Mouse (Mus musculus) liver, embryonic 14.5 days (tissue): ENCODE data around the gene Ankrd33. TPM values are rescaled to one million over a fixed set of nuclear protein-coding genes. Genes with fewer than 3 reads are reported as not detected.

ENCODE experiments used
- ATAC-seq: fragments of 200-750 bp; cut with Nextera tagmentation; 2 replicates; pipeline ENCODE4 v1.8.0; 2017; ENCODE audit warnings: moderate number of reproducible peaks, mild to moderate bottlenecking, moderate library complexity; ENCODE audit not compliant: insufficient read depth
- DNase-seq, 3 experiments: peaks; one replicate each; pipeline ENCODE4 v3.0.0-alpha.2; 2012 to 2013; ENCODE audit warnings: low read depth in 3 of 3, low spot score in 3 of 3
- H3K27ac ChIP-seq: fragments of 300-500 bp; sonication (generic); 2 replicates; pipeline ENCODE4 v1.5.1; 2014; ENCODE audit warnings: moderate library complexity, mild to moderate bottlenecking, control low read depth, inconsistent platforms
- H3K27me3 ChIP-seq: fragments of 300-500 bp; sonication (generic); 2 replicates; pipeline ENCODE4 v1.6.1; 2014; ENCODE audit warnings: mild to moderate bottlenecking, low read length, moderate library complexity; ENCODE audit not compliant: control insufficient read depth, insufficient read depth
- H3K36me3 ChIP-seq: fragments of 300-500 bp; sonication (generic); replicated peaks from 2 replicates; pipeline ENCODE4 v1.6.1; 2014; ENCODE audit warnings: low read depth; ENCODE audit not compliant: control insufficient read depth, insufficient read depth
- H3K4me1 ChIP-seq, 2 experiments: fragments of 200-500 bp in 1 of 2; fragments of 300-500 bp in 1 of 2; sonication (generic) in 1 of 2; replicated peaks; 2 replicates each; pipeline ENCODE4 v1.6.1; 2012 to 2014; ENCODE audit warnings: antibody characterized with exemption in 1 of 2, inconsistent platforms in 1 of 2, low read length in 1 of 2; ENCODE audit not compliant: control insufficient read depth in 2 of 2, insufficient read depth in 2 of 2
- H3K4me2 ChIP-seq: fragments of 300-500 bp; sonication (generic); 2 replicates; pipeline ENCODE4 v1.6.1; 2014; ENCODE audit warnings: low read depth, mild to moderate bottlenecking, control low read depth, moderate library complexity
- H3K4me3 ChIP-seq, 2 experiments: fragments of 200-500 bp in 1 of 2; fragments of 300-500 bp in 1 of 2; sonication (generic) in 1 of 2; 2 replicates each; pipeline ENCODE4 v1.5.1; 2012 to 2014; ENCODE audit warnings: low read depth in 2 of 2, low read length in 2 of 2, mild to moderate bottlenecking in 2 of 2, control low read depth in 1 of 2, inconsistent platforms in 1 of 2, moderate library complexity in 1 of 2; ENCODE audit not compliant: insufficient read depth in 1 of 2
- H3K9ac ChIP-seq: fragments of 300-500 bp; sonication (generic); replicated peaks from 2 replicates; pipeline ENCODE4 v1.6.1; 2014; ENCODE audit warnings: mild to moderate bottlenecking, control low read depth, moderate library complexity
- H3K9me3 ChIP-seq: fragments of 300-500 bp; sonication (generic); 2 replicates; pipeline ENCODE4 v1.6.1; 2016; ENCODE audit warnings: low read length, mixed read lengths; ENCODE audit not compliant: control insufficient read depth
- CTCF ChIP-seq: IDR thresholded peaks from 2 replicates; pipeline ENCODE4 v1.5.1; 2016; ENCODE audit warnings: antibody characterized with exemption, low read depth, control low read depth
- EP300 ChIP-seq: IDR thresholded peaks from 2 replicates; pipeline ENCODE4 v1.6.1; 2016; ENCODE audit warnings: antibody characterized with exemption, low read depth
- whole genome bisulfite sequencing: fragments of 180-500 bp; shearing (Covaris S2); extraction: QIAGEN DNeasy Blood & Tissue Kit; methylation state at CpG from one replicate; pipeline ENCODE4 v1.1.7; 2014; ENCODE audit not compliant: insufficient replicate concordance; 5-methylcytosine and 5-hydroxymethylcytosine counted together
- polyA plus RNA-seq, 2 experiments: library from polyadenylated mRNA; depleted of rRNA in 1 of 2; stranded (reverse) in 1 of 2; unstranded in 1 of 2; fragments of >200 nt; fragmentation: Nextera tagmentation in 1 of 2; extraction: Ambion mirVana in 1 of 2; gene quantifications; 2 replicates each; pipeline versions ENCODE4 v1.2.1 to v1.2.3; 2012 to 2014

Gene Ankrd33
- polyA plus RNA-seq, 2 experiments: not detected

DNA sequence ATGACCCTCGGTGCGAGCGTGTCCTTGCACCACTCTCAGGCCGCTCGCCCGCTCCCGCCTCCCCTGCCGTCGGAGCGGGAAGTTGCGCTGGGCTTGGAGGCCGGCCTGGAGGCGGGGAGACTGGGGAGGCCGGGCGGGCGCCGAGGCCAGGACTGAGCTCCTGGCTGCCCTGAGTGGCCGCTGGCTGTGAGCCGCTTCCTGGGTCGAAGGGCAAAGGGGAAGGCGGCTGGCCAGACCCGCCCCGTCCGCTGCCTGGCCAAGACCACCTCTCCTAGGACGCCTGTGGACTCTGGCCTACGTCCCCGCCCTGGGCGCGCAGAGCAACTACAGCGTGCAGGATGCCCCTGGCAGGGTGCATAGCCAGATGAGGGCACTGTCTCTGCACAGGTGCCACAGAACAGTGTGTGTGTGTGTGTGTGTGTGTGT, 36.8 kb upstream of the Ankrd33 start:
- no peak overlapping the region for H3K9ac ChIP-seq
- peak overlapping the region; percentile 47 to 57 for H3K4me3 ChIP-seq
- ATAC-seq (peak; percentile 78), DNase-seq (peak in 2 of 3 experiments; percentile 26 to 39)
- no peaks in the 10 kb centered on the region for H3K36me3 ChIP-seq
- no peak overlapping the region for H3K27ac ChIP-seq
- 4% methylated on average over 26 of the region's 30 CpGs for WGBS
- peaks cover 0 to 2% of the 10 kb centered on the region in 2 experiments; a peak in 1 of 4 replicates for H3K4me1 ChIP-seq
- TF ChIP-seq EP300: no peak
- peak; percentile 24; the same call in 1 of the 2 replicates for TF ChIP-seq CTCF
- H3K27me3 ChIP-seq: peaks cover 38% of the 10 kb centered on the region
- H3K4me2 ChIP-seq: peak overlapping the region; percentile 31
- no peaks in the 10 kb centered on the region for H3K9me3 ChIP-seq

DNA sequence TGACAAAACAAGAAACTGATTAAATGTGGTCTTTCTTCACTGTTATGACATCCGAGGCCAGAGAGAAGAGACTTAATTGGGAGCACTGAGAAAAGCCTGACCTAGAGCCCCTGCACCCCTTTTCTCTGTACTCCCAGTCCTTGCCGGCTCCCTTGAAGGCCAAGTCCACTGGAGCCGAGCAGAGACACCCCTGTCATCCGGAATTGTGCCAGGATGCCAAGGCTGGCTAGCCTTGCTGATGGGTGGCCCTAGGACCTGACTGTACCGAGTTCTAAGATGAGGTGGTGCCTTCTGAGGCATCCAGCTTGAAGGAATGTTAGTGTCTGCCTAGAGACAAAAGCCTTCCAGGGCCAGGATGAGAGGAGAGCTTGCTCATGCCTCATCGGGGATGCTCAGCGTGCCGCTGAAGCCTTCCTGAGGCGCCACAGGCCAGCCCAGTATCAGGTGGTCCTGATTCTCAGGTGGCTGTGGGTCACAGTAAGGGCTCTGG, 35.5 kb upstream of the Ankrd33 start:
- peaks cover 38% of the 10 kb centered on the region for H3K27me3 ChIP-seq
- H3K9me3 ChIP-seq: no peaks in the 10 kb centered on the region
- no peak overlapping the region for H3K9ac ChIP-seq
- TF ChIP-seq CTCF (no peak), EP300 (no peak)
- H3K36me3 ChIP-seq: no peaks in the 10 kb centered on the region
- H3K4me1 ChIP-seq: peaks cover 0 to 2% of the 10 kb centered on the region in 2 experiments; a peak in 1 of 4 replicates
- no peak overlapping the region for H3K4me2 ChIP-seq
- no peak overlapping the region for H3K27ac ChIP-seq
- ATAC-seq (no peak), DNase-seq (no peak)
- no peak overlapping the region for H3K4me3 ChIP-seq
- 67% methylated on average over 9 of the region's 9 CpGs for WGBS

DNA sequence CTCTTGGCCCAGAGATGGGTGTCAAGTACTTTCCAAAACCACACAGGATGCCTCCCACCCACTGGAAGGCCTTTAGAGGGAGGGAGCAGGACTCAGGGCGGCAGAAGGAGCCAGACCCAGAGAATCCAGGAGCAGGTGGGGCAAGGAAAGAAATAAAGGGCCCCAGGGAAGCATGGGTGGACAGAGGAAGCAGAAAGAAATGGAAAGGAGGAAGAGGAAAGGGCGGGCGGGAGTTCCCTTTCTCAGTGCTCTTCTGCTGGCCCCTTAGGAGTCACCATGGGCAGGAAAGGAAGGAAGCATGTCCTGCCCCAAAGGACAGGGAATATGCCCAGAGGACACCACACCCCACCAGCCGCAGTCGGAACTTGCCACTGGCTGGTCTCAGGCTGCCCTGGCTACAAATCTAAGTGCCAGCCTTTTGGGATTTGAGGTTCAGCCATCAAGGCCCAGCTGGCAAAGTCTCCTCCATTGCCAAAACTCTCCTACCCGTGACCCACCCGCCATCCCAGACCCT, 34.5 kb upstream of the Ankrd33 start:
- H3K9ac ChIP-seq: no peak overlapping the region
- H3K4me2 ChIP-seq: no peak overlapping the region
- no peaks in the 10 kb centered on the region for H3K9me3 ChIP-seq
- no peak overlapping the region for H3K4me3 ChIP-seq
- H3K27me3 ChIP-seq: peaks cover 33% of the 10 kb centered on the region
- H3K27ac ChIP-seq: no peak overlapping the region
- DNase-seq: no peak
- no peak for ATAC-seq
- WGBS: 43% methylated on average over 7 of the region's 7 CpGs
- H3K4me1 ChIP-seq: peaks cover 0 to 2% of the 10 kb centered on the region in 2 experiments; a peak in 1 of 4 replicates
- no peaks in the 10 kb centered on the region for H3K36me3 ChIP-seq
- TF ChIP-seq EP300: no peak
- TF ChIP-seq CTCF: no peak

DNA sequence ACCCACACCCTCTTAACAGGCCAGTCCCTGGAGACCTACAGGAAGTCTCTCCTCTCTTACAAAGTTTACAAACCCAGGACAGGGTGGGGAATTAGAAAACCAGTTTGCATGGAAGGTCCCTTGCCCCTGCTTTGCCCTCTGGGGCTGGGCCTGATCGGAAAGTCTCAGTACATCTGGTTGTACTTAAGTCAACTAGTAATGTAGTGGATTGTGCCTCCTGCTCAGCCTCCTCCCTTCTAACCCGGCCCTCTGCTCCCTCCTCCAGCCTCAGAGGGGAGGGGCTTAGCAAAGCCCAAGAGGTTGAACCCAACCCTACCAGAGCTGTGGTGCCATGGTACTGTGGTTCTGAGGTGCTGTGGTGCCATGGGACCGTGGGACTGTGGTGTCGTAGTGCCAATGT, 33.3 kb upstream of the Ankrd33 start:
- TF ChIP-seq EP300: no peak
- WGBS: 48% methylated on average over 4 of the region's 4 CpGs
- DNase-seq (no peak), ATAC-seq (no peak)
- no peak overlapping the region for H3K4me2 ChIP-seq
- H3K36me3 ChIP-seq: no peaks in the 10 kb centered on the region
- H3K27ac ChIP-seq: no peak overlapping the region
- no peaks in the 10 kb centered on the region for H3K9me3 ChIP-seq
- peaks cover 23% of the 10 kb centered on the region for H3K27me3 ChIP-seq
- no peak overlapping the region for H3K9ac ChIP-seq
- peaks cover 0 to 2% of the 10 kb centered on the region in 2 experiments; a peak in 1 of 4 replicates for H3K4me1 ChIP-seq
- H3K4me3 ChIP-seq: no peak overlapping the region

DNA sequence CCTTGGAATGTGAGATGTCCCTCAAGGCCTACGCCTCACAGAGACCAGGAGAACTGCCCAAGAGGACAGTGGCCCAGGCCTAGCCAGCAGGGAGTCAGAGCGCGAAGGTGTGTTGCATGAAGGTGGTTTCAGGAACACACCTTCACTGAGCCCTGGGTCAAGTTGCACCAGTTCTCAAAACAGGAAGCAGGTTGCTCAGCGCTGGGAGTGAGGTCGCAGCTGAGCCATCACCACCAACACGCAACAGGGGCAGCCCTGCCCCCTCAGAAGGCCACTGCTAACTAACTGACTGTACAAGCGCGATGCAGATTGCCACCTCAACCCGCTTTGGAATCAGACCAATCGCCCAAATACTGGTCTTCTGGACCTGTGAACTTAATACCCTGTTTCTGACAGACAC, 31.1 kb upstream of the Ankrd33 start:
- peaks cover under 1% of the 10 kb centered on the region; the same call in 1 of the 2 replicates for H3K27me3 ChIP-seq

More for the DNA sequence above, 31.1 kb upstream of the Ankrd33 start:
- WGBS: 40% methylated on average over 10 of the region's 10 CpGs
- Histone ChIP-seq H3K9ac (no peak overlapping the region), H3K27ac (no peak overlapping the region), H3K4me3 (no peak overlapping the region), H3K4me2 (no peak overlapping the region), H3K9me3 (no peaks in the 10 kb centered on the region), H3K36me3 (no peaks in the 10 kb centered on the region), H3K4me1 (0 out of 4 replicates have a peak, but pooled peaks cover 0 to 2% of the 10 kb centered on the region in 2 experiments)
- no peak for DNase-seq
- TF ChIP-seq EP300: no peak
- no peak for TF ChIP-seq CTCF
- ATAC-seq: no peak
